Mouse (Mus musculus) urinary bladder, postnatal 4 days (tissue): ENCODE measurements around the gene Olfr1418.

Source experiments
- DNase-seq, 2 experiments: peaks; one replicate each; pipeline ENCODE4 v3.0.0; 2021 to 2022; ENCODE audit warnings: low spot score in 2 of 2

Olfr1418 gene

GRCm38 (mm10) chr19:11810856-11811255, 50.0 kb downstream of the Olfr1418 start:
- no peak for DNase-seq

GRCm38 (mm10) chr19:11810003-11810758, 50.7 kb downstream of the Olfr1418 start:
- no peak for DNase-seq

- DNase-seq = no peak
Observed at GRCm38 (mm10) chr19:11808452-11808851, 52.4 kb downstream of the Olfr1418 start.

- DNase-seq = no peak
Observed at GRCm38 (mm10) chr19:11807822-11808221, 53.0 kb downstream of the Olfr1418 start.

GRCm38 (mm10) chr19:11807251-11807650, 53.6 kb downstream of the Olfr1418 start:
- DNase-seq = no peak

- no peak for DNase-seq
Observed at GRCm38 (mm10) chr19:11804423-11804822, 56.4 kb downstream of the Olfr1418 start.
